Mouse (Mus musculus) olfactory bulb, adult 2 months (tissue): ENCODE measurements around the gene Ttc9b.

Experiments used
- CTCF ChIP-seq: fragments of 200-500 bp; IDR thresholded peaks from 2 replicates; pipeline ENCODE4 v1.5.1; 2012; ENCODE audit warnings: low read depth, mild to moderate bottlenecking, low read length, moderate library complexity; ENCODE audit not compliant: insufficient read depth
- POLR2A ChIP-seq: fragments of 200-500 bp; IDR thresholded peaks from 2 replicates; pipeline ENCODE4 v1.6.1; 2012; ENCODE audit warnings: mild to moderate bottlenecking, low read depth, low read length, moderate library complexity; ENCODE audit not compliant: insufficient read depth

DNA sequence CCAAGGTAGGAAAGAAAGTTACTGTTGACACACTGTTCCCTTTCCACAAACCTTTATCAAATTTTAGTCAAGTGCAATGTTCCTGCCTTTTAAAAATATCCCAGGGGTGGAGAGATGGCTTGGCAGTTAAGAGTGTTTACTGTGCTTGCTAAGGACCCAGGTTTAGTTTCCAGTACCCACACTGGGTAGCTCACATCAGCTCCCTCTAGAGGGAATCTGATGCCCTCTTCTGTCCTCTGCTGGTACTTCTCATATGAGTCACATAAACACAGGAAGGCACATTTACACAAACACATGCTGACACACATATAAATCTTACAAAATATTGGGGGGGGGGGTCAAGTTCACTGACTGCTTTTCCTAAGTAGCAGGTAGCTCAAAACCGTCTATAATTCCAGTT lies 9.2 kb upstream of the Ttc9b start:
- TF ChIP-seq CTCF (no peak), POLR2A (no peak)
